Mouse (Mus musculus): ENCODE measurements around the gene Hoxa4. TPM values are rescaled to one million over a fixed set of nuclear protein-coding genes. Genes with fewer than 3 reads are reported as not detected.
A peak's percentile ranks its signal among the peaks of the same experiment; 100 is the strongest.

Gene Hoxa4
- polyA plus RNA-seq, 1 experiment from 2014 or later = 0.30 TPM

GRCm38 (mm10) chr6:52212556-52213118 lies 21.1 kb upstream of the Hoxa4 start:
- ATAC-seq (ENCODE audit: low read depth) (no peak), DNase-seq (no peak)
- Histone ChIP-seq H3K27ac (no peak overlapping the region), H3K9me3 (replicated peaks) (no peaks in the 10 kb centered on the region), H3K27me3 (peaks cover 100% of the 10 kb centered on the region), H3K4me2 (peak overlapping the region; percentile 48), H3K4me3 (replicated peaks) (peak overlapping the region; percentile 36), H3K4me1 (replicated peaks) (peaks cover 14% of the 10 kb centered on the region), H3K36me3 (no peaks in the 10 kb centered on the region), H3K9ac (no peak overlapping the region)
- 2% methylated on average over 20 of the region's 22 CpGs for WGBS (ENCODE audit: insufficient replicate concordance)

GRCm38 (mm10) chr6:52211961-52212360 lies 20.4 kb upstream of the Hoxa4 start:
- Histone ChIP-seq H3K9me3 (replicated peaks) (no peaks in the 10 kb centered on the region), H3K27ac (no peak overlapping the region), H3K4me1 (replicated peaks) (peaks cover 7% of the 10 kb centered on the region), H3K27me3 (peaks cover 100% of the 10 kb centered on the region), H3K4me2 (peak overlapping the region; percentile 48), H3K9ac (no peak overlapping the region), H3K36me3 (no peaks in the 10 kb centered on the region), H3K4me3 (replicated peaks) (peak overlapping the region; percentile 36)
- DNase-seq (no peak), ATAC-seq (ENCODE audit: low read depth) (no peak)
- 4% methylated on average over 13 of the region's 13 CpGs for WGBS (ENCODE audit: insufficient replicate concordance)

GRCm38 (mm10) chr6:52211170-52211935 lies 19.8 kb upstream of the Hoxa4 start:
- DNase-seq = peak; percentile 28
- Histone ChIP-seq H3K4me1 (replicated peaks) (peaks cover 5% of the 10 kb centered on the region; the same call in 1 of the 2 replicates), H3K36me3 (no peaks in the 10 kb centered on the region), H3K9me3 (replicated peaks) (no peaks in the 10 kb centered on the region), H3K4me3 (replicated peaks) (peak overlapping the region; percentile 36; the same call in 1 of the 2 replicates), H3K9ac (no peak overlapping the region), H3K27ac (no peak overlapping the region), H3K27me3 (peaks cover 100% of the 10 kb centered on the region), H3K4me2 (peak overlapping the region; percentile 48)
- WGBS (ENCODE audit: insufficient replicate concordance) = 2% methylated on average over 37 of the region's 37 CpGs
- ATAC-seq (ENCODE audit: low read depth) = no peak

GRCm38 (mm10) chr6:52209685-52210046 lies 18.1 kb upstream of the Hoxa4 start:
- H3K27me3 ChIP-seq = peaks cover 100% of the 10 kb centered on the region
- ATAC-seq (ENCODE audit: low read depth) (no peak), DNase-seq (no peak)
- no peak overlapping the region for H3K4me3 ChIP-seq (replicated peaks)
- H3K4me1 ChIP-seq (replicated peaks) = peaks cover 5% of the 10 kb centered on the region; the same call in 1 of the 2 replicates
- 12% methylated on average over 12 of the region's 12 CpGs for WGBS (ENCODE audit: insufficient replicate concordance)
- no peak overlapping the region for H3K9ac ChIP-seq
- H3K9me3 ChIP-seq (replicated peaks) = no peaks in the 10 kb centered on the region
- H3K36me3 ChIP-seq = no peaks in the 10 kb centered on the region
- no peak overlapping the region for H3K27ac ChIP-seq
- no peak overlapping the region for H3K4me2 ChIP-seq

- 5% methylated on average over 18 of the region's 18 CpGs for WGBS (ENCODE audit: insufficient replicate concordance)
- Histone ChIP-seq H3K27ac (no peak overlapping the region), H3K9me3 (replicated peaks) (no peaks in the 10 kb centered on the region), H3K9ac (no peak overlapping the region), H3K36me3 (no peaks in the 10 kb centered on the region), H3K4me1 (replicated peaks) (peaks cover 10% of the 10 kb centered on the region; the same call in 1 of the 2 replicates), H3K4me2 (peak overlapping the region; percentile 29), H3K27me3 (peaks cover 100% of the 10 kb centered on the region), H3K4me3 (replicated peaks) (peak overlapping the region; percentile 18; the same call in 1 of the 2 replicates)
- ATAC-seq (ENCODE audit: low read depth) (no peak), DNase-seq (no peak)
Measured at GRCm38 (mm10) chr6:52208868-52209684, 17.5 kb upstream of the Hoxa4 start.

GRCm38 (mm10) chr6:52208072-52208867 lies 16.7 kb upstream of the Hoxa4 start, which contains the start of gene Hoxa6:
Gene Hoxa6, minus strand, starts transcription at chr6:52208722.
- no peak within 1 kb of the TSS for H3K9ac ChIP-seq
- DNase-seq (no peak), ATAC-seq (ENCODE audit: low read depth) (no peak)
- H3K4me1 ChIP-seq (replicated peaks) = peaks cover 12% of the 10 kb centered on the region; the same call in 1 of the 2 replicates
- peak within 1 kb of the TSS; percentile 18; the same call in 1 of the 2 replicates for H3K4me3 ChIP-seq (replicated peaks)
- 6% methylated on average over 43 of the region's 47 CpGs for WGBS (ENCODE audit: insufficient replicate concordance)
- H3K27ac ChIP-seq = no peak within 1 kb of the TSS
- peaks cover 100% of the 10 kb centered on the region for H3K27me3 ChIP-seq
- no peaks in the 10 kb centered on the region for H3K9me3 ChIP-seq (replicated peaks)
- H3K36me3 ChIP-seq = no peaks in the 10 kb centered on the region
- H3K4me2 ChIP-seq = peak within 1 kb of the TSS; percentile 29

GRCm38 (mm10) chr6:52207684-52207976 lies 16.1 kb upstream of the Hoxa4 start:
- H3K27ac ChIP-seq = no peak overlapping the region
- H3K4me3 ChIP-seq (replicated peaks) = no peak overlapping the region
- ATAC-seq (ENCODE audit: low read depth) (no peak), DNase-seq (no peak)
- no peaks in the 10 kb centered on the region for H3K9me3 ChIP-seq (replicated peaks)
- no peak overlapping the region for H3K4me2 ChIP-seq
- H3K9ac ChIP-seq = no peak overlapping the region
- peaks cover 100% of the 10 kb centered on the region for H3K27me3 ChIP-seq
- H3K4me1 ChIP-seq (replicated peaks) = peaks cover 12% of the 10 kb centered on the region; the same call in 1 of the 2 replicates
- no peaks in the 10 kb centered on the region for H3K36me3 ChIP-seq

- Histone ChIP-seq H3K9me3 (replicated peaks) (no peaks in the 10 kb centered on the region), H3K4me3 (replicated peaks) (no peak overlapping the region), H3K9ac (no peak overlapping the region), H3K4me2 (no peak overlapping the region), H3K36me3 (no peaks in the 10 kb centered on the region), H3K27me3 (peaks cover 100% of the 10 kb centered on the region), H3K27ac (no peak overlapping the region), H3K4me1 (replicated peaks) (peaks cover 11% of the 10 kb centered on the region; the same call in 1 of the 2 replicates)
- DNase-seq (no peak), ATAC-seq (ENCODE audit: low read depth) (no peak)
- 18% methylated on average over 4 of the region's 4 CpGs for WGBS (ENCODE audit: insufficient replicate concordance)
Measured at GRCm38 (mm10) chr6:52206882-52207683, 15.5 kb upstream of the Hoxa4 start.

GRCm38 (mm10) chr6:52205638-52206621 lies 14.4 kb upstream of the Hoxa4 start:
- H3K4me2 ChIP-seq = no peak overlapping the region
- DNase-seq = no peak
- H3K9me3 ChIP-seq (replicated peaks) = no peaks in the 10 kb centered on the region
- no peaks in the 10 kb centered on the region for H3K36me3 ChIP-seq
- H3K4me3 ChIP-seq (replicated peaks) = no peak overlapping the region
- WGBS (ENCODE audit: insufficient replicate concordance) = 10% methylated on average over 55 of the region's 55 CpGs
- no peak overlapping the region for H3K27ac ChIP-seq
- peaks cover 100% of the 10 kb centered on the region for H3K27me3 ChIP-seq
- H3K4me1 ChIP-seq (replicated peaks) = peaks cover 8% of the 10 kb centered on the region; the same call in 1 of the 2 replicates
- no peak for ATAC-seq (ENCODE audit: low read depth)
- no peak overlapping the region for H3K9ac ChIP-seq
